Mouse (Mus musculus): ENCODE data around the gene Atp6v1a. TPM values are rescaled to one million over a fixed set of nuclear protein-coding genes. Genes with fewer than 3 reads are reported as not detected.

Atp6v1a gene
- polyA plus RNA-seq (2014; fragmentation: Nextera tagmentation; extraction: Ambion mirVana): 61.3 and 65.7 TPM in 2 replicates

DNA sequence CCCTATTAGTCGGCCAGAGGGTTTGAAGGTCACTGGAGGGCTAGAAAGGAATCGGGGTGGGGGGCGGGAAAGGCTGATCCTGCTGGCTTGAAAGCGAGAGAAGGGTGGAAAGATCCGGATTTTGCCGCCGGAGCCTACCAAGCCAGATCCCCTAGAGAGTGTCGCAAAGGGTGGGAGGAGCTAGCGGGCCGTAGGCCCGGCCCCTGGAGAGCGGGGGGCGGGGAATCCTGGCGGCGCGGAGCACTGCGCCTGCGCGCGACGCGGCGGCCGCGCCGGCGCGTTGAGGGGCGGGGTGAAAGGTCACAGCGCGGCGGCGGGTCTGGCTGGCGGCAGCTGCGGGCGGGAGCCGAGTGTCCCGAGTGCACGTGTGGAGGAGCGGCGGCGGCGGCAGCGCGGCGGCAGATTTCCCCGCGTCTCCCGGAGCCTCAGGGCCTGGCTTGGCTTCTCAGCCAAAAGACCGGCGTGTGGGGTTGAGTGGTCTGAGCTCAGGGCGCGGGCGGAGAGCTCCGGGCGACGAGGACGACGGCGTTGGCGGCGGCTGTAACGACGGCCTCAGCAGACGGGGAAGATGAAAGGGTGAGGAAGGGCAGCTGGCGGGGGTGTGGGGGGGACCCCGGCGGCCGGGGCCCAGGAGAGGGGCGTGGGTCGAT, at the start of gene Atp6v1a, which contains the start of gene Naa50:
TSS of gene Atp6v1a (minus strand) at position 170 of the 650 bp plus-strand sequence.
TSS of gene Naa50 (plus strand) at position 295 of the 650 bp plus-strand sequence.
- Histone ChIP-seq H3K27ac (ENCODE audit: low read depth, low read length) (peak within 1 kb of the TSS; percentile 97), H3K9me3 (ENCODE audit: control insufficient read depth, low read length) (no peaks in the 10 kb centered on the region), H3K4me3 (ENCODE audit: low read depth, low read length) (peak within 1 kb of the TSS; percentile 92), H3K36me3 (ENCODE audit: control insufficient read depth, insufficient read depth, low read length) (no peaks in the 10 kb centered on the region), H3K4me2 (ENCODE audit: low read depth, low read length, severe bottlenecking) (peak within 1 kb of the TSS; percentile 81), H3K9ac (ENCODE audit: low read length) (peak within 1 kb of the TSS; percentile 90), H3K27me3 (ENCODE audit: control insufficient read depth, insufficient read depth, low read length) (no peaks in the 10 kb centered on the region), H3K4me1 (replicated peaks; ENCODE audit: control insufficient read depth, insufficient read depth, low read length) (no peaks in the 10 kb centered on the region; the same call in 1 of the 2 replicates)
- under 1% methylated on average over 70 of the region's 71 CpGs for whole genome bisulfite sequencing
- ATAC-seq (replicated peaks; ENCODE audit: low FRiP score) (peak; percentile 90), DNase-seq (ENCODE audit: low spot score) (peak; percentile 96)

DNA sequence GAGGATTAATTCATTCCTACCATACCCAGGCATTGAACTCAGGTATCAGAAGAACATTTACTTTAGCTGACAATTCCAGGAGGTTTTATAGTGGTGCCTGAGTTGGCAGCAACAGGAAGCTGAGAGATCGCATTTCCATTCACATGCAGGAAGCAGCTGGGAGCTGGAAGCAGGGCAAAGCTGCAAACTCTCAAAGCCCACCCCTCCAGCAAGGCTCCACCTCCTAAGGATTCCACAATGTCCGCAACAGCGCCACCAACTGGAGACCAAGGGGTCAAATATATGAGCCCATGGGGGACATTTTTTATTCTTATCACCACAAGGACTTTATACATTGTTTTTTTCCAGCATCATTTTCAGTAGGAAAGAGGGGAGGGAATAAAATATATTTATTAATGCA, 49.3 kb upstream of the Atp6v1a start:
- no peak overlapping the region for H3K4me3 ChIP-seq (ENCODE audit: low read depth, low read length)
- H3K9ac ChIP-seq (ENCODE audit: low read length): no peak overlapping the region
- no peak for DNase-seq (ENCODE audit: low spot score)
- no peaks in the 10 kb centered on the region; the same call in 1 of the 2 replicates for H3K36me3 ChIP-seq (ENCODE audit: control insufficient read depth, insufficient read depth, low read length)
- H3K27me3 ChIP-seq (ENCODE audit: control insufficient read depth, insufficient read depth, low read length): no peaks in the 10 kb centered on the region
- WGBS: 91% methylated on average over 3 of the region's 3 CpGs
- ATAC-seq (replicated peaks; ENCODE audit: low FRiP score): no peak
- H3K4me1 ChIP-seq (replicated peaks; ENCODE audit: control insufficient read depth, insufficient read depth, low read length): no peaks in the 10 kb centered on the region
- no peak overlapping the region for H3K27ac ChIP-seq (ENCODE audit: low read depth, low read length)
- no peak overlapping the region for H3K4me2 ChIP-seq (ENCODE audit: low read depth, low read length, severe bottlenecking)
- H3K9me3 ChIP-seq (ENCODE audit: control insufficient read depth, low read length): no peaks in the 10 kb centered on the region

DNA sequence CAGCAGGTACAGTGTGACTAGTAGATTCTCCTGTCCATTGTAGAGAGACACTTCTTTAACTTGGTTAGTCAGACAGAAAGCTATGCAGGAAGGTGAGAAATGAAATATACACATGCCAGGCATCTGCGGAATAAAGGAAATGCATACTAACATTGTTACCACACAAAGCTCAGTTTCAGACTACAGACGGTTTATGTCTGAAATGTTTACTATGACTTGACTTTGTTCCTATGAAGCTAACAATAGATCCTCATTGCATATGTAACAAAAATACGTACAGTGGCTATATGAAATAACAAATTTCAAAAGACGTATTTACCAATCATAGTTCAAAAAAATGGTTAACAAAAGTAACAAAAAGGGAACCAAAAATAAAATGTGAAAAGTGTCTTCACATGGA, 47.7 kb upstream of the Atp6v1a start:
- H3K4me2 ChIP-seq (ENCODE audit: low read depth, low read length, severe bottlenecking): no peak overlapping the region
- WGBS: 96% methylated on average over 4 of the region's 4 CpGs

DNA sequence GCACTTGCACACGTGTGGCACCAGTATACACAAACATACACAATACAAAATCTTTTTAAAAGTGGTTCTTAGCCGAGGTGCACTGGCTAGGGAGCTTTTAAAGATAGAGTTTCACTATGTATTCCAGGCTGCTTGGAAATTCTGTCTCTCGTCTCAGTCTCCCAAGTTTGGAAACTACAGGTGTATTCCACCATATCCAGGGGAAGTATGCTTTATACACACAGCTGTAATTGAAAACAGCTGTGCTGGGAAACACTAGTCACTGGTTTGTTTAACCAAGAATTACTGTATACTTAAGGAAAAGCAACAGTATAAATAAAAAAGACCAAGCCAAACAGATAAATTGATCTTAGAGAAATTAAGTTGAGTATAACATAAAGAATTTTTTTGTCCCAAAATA, 45.3 kb upstream of the Atp6v1a start:
- H3K9me3 ChIP-seq (ENCODE audit: control insufficient read depth, low read length): no peaks in the 10 kb centered on the region
- H3K4me2 ChIP-seq (ENCODE audit: low read depth, low read length, severe bottlenecking): no peak overlapping the region
- H3K36me3 ChIP-seq (ENCODE audit: control insufficient read depth, insufficient read depth, low read length): no peaks in the 10 kb centered on the region; the same call in 1 of the 2 replicates
- ATAC-seq (replicated peaks; ENCODE audit: low FRiP score) (no peak), DNase-seq (ENCODE audit: low spot score) (no peak)
- no peaks in the 10 kb centered on the region for H3K4me1 ChIP-seq (replicated peaks; ENCODE audit: control insufficient read depth, insufficient read depth, low read length)
- H3K27ac ChIP-seq (ENCODE audit: low read depth, low read length): no peak overlapping the region
- no peak overlapping the region for H3K4me3 ChIP-seq (ENCODE audit: low read depth, low read length)
- H3K9ac ChIP-seq (ENCODE audit: low read length): no peak overlapping the region
- 80% methylated on average over 3 of the region's 3 CpGs for WGBS
- no peaks in the 10 kb centered on the region for H3K27me3 ChIP-seq (ENCODE audit: control insufficient read depth, insufficient read depth, low read length)

More for the DNA sequence above, 47.7 kb upstream of the Atp6v1a start:
- no peaks in the 10 kb centered on the region for H3K27me3 ChIP-seq (ENCODE audit: control insufficient read depth, insufficient read depth, low read length)
- ATAC-seq (replicated peaks; ENCODE audit: low FRiP score): no peak
- no peak overlapping the region for H3K27ac ChIP-seq (ENCODE audit: low read depth, low read length)
- H3K4me3 ChIP-seq (ENCODE audit: low read depth, low read length): no peak overlapping the region
- H3K9ac ChIP-seq (ENCODE audit: low read length): no peak overlapping the region
- H3K9me3 ChIP-seq (ENCODE audit: control insufficient read depth, low read length): no peaks in the 10 kb centered on the region
- no peak for DNase-seq (ENCODE audit: low spot score)
- H3K4me1 ChIP-seq (replicated peaks; ENCODE audit: control insufficient read depth, insufficient read depth, low read length): no peaks in the 10 kb centered on the region
- no peaks in the 10 kb centered on the region; the same call in 1 of the 2 replicates for H3K36me3 ChIP-seq (ENCODE audit: control insufficient read depth, insufficient read depth, low read length)

DNA sequence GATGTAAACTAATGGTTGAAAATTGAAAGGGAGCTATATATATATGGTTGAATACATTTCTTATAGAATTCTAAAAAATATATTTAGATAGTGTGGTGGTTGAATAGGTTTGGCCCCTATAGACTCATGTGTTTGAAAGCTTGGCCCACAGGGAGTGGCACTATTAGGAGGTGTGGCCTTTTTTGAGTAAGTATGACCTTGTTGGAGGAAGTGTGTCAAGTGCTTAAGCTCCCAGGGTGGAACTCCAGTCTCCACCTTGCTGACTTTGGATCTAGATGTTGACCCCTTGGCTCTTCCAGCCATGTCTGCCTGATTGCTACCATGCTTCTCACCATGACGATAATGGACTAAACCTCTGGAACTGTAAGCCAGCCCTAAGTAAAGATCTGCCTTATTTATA, 43.1 kb upstream of the Atp6v1a start:
- Histone ChIP-seq H3K27me3 (ENCODE audit: control insufficient read depth, insufficient read depth, low read length) (no peaks in the 10 kb centered on the region), H3K27ac (ENCODE audit: low read depth, low read length) (no peak overlapping the region), H3K4me3 (ENCODE audit: low read depth, low read length) (no peak overlapping the region), H3K36me3 (ENCODE audit: control insufficient read depth, insufficient read depth, low read length) (no peaks in the 10 kb centered on the region), H3K4me2 (ENCODE audit: low read depth, low read length, severe bottlenecking) (no peak overlapping the region), H3K4me1 (replicated peaks; ENCODE audit: control insufficient read depth, insufficient read depth, low read length) (no peaks in the 10 kb centered on the region), H3K9me3 (ENCODE audit: control insufficient read depth, low read length) (no peaks in the 10 kb centered on the region), H3K9ac (ENCODE audit: low read length) (no peak overlapping the region)
- ATAC-seq (replicated peaks; ENCODE audit: low FRiP score) (no peak), DNase-seq (ENCODE audit: low spot score) (no peak)
- 93% methylated on average over 1 of the region's 1 CpGs for WGBS

DNA sequence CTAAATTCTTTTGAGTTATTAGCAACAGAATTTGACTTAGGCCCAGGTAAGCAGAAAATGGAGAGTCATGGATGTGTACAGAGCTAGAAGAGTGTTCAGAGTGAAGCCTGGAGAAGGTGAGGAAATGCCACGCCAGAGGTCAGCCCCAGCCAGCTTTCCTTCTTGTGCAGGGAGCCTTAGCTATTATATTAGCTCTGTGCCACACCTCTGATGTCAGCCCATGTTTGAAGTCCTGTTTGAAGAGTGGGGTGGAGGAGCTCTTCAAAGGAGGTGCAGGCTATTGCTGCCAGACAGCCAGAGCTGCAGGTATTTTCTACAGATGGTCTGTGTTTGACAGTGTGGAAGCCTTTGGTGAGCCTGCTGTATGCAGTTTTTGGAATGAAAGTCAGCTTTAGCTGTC, 39.0 kb upstream of the Atp6v1a start:
- no peak overlapping the region for H3K9ac ChIP-seq (ENCODE audit: low read length)
- no peaks in the 10 kb centered on the region; the same call in 1 of the 2 replicates for H3K4me1 ChIP-seq (replicated peaks; ENCODE audit: control insufficient read depth, insufficient read depth, low read length)
- no peak overlapping the region for H3K4me3 ChIP-seq (ENCODE audit: low read depth, low read length)
- ATAC-seq (replicated peaks; ENCODE audit: low FRiP score): no peak
- no peaks in the 10 kb centered on the region for H3K36me3 ChIP-seq (ENCODE audit: control insufficient read depth, insufficient read depth, low read length)
- no peak overlapping the region for H3K27ac ChIP-seq (ENCODE audit: low read depth, low read length)
- no peaks in the 10 kb centered on the region for H3K27me3 ChIP-seq (ENCODE audit: control insufficient read depth, insufficient read depth, low read length)
- 78% methylated on average over 1 of the region's 1 CpGs for WGBS
- DNase-seq (ENCODE audit: low spot score): no peak
- no peak overlapping the region for H3K4me2 ChIP-seq (ENCODE audit: low read depth, low read length, severe bottlenecking)
- H3K9me3 ChIP-seq (ENCODE audit: control insufficient read depth, low read length): no peaks in the 10 kb centered on the region

DNA sequence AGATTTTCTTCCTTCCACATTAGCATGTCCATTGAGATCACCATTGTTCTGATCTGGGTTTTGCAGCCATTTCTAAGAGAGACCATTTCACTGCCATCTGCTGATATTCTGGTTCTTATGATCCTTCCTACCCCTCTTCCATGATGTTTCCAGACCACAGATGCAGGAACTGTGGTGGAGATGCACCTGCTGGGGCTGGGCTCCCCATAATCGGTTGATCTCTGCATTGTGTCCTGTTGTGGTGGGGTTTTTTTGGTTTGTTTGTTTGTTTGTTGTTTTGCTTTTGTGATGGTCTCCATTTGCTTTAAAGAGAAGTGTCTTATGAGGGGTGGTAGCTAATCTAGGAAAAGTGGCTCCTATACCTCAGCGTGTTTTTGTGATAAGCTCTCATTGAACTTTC, 37.0 kb upstream of the Atp6v1a start:
- no peak overlapping the region for H3K4me3 ChIP-seq (ENCODE audit: low read depth, low read length)
- H3K4me1 ChIP-seq (replicated peaks; ENCODE audit: control insufficient read depth, insufficient read depth, low read length): no peaks in the 10 kb centered on the region; the same call in 1 of the 2 replicates
- H3K36me3 ChIP-seq (ENCODE audit: control insufficient read depth, insufficient read depth, low read length): no peaks in the 10 kb centered on the region
- no peak overlapping the region for H3K9ac ChIP-seq (ENCODE audit: low read length)
- no peaks in the 10 kb centered on the region for H3K9me3 ChIP-seq (ENCODE audit: control insufficient read depth, low read length)
- WGBS: 93% methylated on average over 2 of the region's 2 CpGs
- no peak overlapping the region for H3K27ac ChIP-seq (ENCODE audit: low read depth, low read length)
- no peak for DNase-seq (ENCODE audit: low spot score)
- no peaks in the 10 kb centered on the region for H3K27me3 ChIP-seq (ENCODE audit: control insufficient read depth, insufficient read depth, low read length)
- ATAC-seq (replicated peaks; ENCODE audit: low FRiP score): no peak
- no peak overlapping the region for H3K4me2 ChIP-seq (ENCODE audit: low read depth, low read length, severe bottlenecking)

DNA sequence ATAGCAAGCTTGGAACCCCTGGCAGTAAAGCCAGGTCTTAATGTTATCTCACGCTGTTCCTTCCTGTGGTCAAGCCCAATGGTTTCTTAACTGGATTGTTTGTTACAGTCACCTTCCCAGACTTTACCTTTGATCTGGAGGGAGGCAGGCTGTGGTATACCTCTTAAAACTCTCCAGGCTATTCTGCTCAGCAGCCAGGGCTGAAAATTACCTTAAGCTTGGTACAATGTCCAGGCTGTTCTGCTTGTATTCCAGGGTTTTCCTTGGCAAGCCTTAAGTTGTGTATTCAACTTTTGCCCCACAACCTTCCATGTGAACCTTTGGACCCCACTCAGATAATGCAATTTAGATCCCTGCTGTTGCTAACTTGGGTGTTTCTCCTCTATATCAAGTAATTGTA, 35.5 kb upstream of the Atp6v1a start:
- Histone ChIP-seq H3K4me2 (ENCODE audit: low read depth, low read length, severe bottlenecking) (no peak overlapping the region), H3K27me3 (ENCODE audit: control insufficient read depth, insufficient read depth, low read length) (no peaks in the 10 kb centered on the region), H3K9ac (ENCODE audit: low read length) (no peak overlapping the region), H3K9me3 (ENCODE audit: control insufficient read depth, low read length) (no peaks in the 10 kb centered on the region), H3K36me3 (ENCODE audit: control insufficient read depth, insufficient read depth, low read length) (no peaks in the 10 kb centered on the region), H3K4me1 (replicated peaks; ENCODE audit: control insufficient read depth, insufficient read depth, low read length) (no peaks in the 10 kb centered on the region; the same call in 1 of the 2 replicates), H3K4me3 (ENCODE audit: low read depth, low read length) (no peak overlapping the region), H3K27ac (ENCODE audit: low read depth, low read length) (no peak overlapping the region)
- 94% methylated on average over 1 of the region's 1 CpGs for WGBS
- ATAC-seq (replicated peaks; ENCODE audit: low FRiP score) (no peak), DNase-seq (ENCODE audit: low spot score) (no peak)

Data from forebrain, embryonic 11.5 days (tissue).